Mouse (Mus musculus): Measurements from ENCODE around the gene Cog7. TPM values are rescaled to one million over a fixed set of nuclear protein-coding genes. Genes with fewer than 3 reads are reported as not detected.

Gene Cog7
- total RNA-seq, 2 experiments from 2014 or later: 17.2 to 17.5 TPM

DNA sequence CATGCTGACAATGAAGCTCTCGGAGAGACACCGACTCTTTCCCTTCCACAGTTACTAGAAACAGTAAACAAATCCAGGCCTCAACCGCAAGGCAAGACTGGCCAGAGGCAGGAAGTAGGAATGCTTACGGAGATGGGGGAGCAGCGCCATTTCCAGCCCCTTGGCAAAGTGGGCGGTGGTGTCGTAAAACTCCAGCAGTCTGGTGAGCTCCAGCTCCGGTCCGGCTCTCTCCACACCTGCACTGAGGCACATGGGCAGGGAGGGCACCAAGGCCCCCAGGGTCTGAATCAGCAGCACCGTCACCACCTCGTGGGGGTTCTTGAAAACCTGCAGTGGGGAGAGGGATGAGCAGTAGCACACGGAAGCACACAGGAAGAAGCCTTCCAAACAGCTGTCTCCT, 25.7 kb downstream of the Cog7 start:
- DNase-seq: no peak
- intact Hi-C loops (cut with DNase I): no loop called here

DNA sequence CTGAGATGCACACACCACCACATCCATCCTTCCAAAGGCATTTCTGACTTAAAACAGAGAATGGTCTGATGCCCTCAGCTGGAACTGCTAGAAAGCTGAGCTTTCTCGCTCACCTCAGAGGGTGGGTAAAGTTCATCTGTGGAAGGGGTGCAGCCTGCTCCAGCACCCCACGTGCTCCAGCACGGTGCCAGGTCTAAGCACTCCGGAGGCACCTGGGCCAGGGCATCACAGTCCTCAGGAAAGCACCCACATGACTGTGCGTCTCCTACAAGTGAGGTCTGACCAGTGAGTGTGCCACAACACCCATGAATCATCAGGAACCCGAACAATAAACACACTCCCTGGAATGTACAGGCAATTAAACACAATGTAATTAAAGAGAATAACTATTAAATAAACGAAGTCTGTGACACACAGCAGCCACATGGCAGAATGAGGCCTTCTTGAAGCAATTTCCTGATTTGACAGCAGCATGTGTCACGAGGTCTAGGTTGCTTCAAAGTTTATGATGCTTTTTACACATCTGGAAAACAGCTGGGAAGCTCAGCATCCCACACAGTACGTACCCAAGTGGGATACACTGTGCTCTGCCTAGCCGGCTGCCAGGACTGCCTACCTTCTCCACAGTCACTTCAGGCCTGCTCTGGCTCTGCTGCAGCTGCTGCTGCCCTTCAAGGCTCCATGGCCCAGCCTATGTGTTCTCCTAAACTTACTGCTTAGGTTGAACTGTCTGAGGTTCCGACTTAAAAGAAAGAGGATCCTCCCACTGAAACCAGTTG, 26.4 kb downstream of the Cog7 start:
- intact Hi-C loops (cut with DNase I): no loop called here
- DNase-seq: no peak

DNA sequence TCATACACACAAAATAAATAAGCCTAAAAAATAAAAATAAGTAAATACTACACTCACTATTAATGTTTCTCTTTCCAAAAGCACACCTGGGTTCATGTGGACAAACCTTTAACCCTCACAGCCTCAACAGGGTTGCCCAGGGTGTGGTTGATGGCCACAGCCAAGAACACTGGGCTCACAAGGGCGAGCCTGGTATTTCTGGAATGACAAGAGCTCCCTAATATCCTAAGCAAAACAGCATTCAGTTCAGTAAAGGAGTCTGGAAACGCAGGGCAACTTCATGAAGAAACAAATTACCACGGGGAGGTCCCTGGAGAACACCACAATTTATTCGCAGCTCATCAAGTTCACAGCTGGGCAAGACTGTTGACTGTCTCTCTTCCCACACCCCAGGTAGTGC, 34.0 kb downstream of the Cog7 start:
- intact Hi-C loops (cut with DNase I): no loop called here
- no peak for DNase-seq

DNA sequence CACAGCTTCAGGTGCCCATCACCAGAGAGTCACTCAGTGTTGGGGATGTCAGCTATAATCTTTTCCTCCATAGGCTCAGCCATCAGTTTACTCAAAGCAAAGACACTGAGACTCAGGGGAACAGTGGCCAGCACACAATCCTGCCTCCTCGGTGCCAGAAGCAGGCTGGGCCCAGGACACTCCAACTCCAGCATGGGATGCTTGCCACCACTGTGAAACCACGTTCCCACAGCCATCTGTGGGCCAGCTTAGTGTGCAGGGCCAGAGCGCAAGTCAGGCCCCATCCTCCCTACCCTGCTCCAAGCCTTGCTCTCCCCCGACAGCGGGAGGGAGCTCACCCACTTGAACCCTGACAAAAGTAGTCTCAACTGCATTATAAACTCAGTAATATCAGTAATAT, 35.3 kb downstream of the Cog7 start:
- intact Hi-C loops (cut with DNase I): no loop called here
- no peak for DNase-seq

DNA sequence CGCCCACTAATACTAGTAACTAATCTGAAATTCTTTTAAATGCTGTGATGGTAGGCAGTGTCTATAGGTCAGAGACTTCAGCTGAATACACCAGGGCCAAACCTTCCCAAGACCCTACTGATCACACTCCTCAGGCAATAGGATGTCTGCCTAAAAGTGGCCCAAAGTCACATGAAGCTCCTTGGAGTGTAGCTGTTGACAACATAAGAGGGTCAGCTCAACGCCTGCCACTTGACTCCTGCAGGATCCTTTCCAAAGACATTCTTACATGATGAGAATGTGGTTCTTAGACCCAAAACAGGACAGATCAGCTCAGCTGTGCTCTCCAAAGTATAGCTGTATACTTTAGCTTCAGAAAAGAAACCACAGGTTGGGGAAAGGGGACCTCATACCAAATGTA, 39.1 kb downstream of the Cog7 start:
- intact Hi-C loops (cut with DNase I): no loop called here
- DNase-seq: no peak

DNA sequence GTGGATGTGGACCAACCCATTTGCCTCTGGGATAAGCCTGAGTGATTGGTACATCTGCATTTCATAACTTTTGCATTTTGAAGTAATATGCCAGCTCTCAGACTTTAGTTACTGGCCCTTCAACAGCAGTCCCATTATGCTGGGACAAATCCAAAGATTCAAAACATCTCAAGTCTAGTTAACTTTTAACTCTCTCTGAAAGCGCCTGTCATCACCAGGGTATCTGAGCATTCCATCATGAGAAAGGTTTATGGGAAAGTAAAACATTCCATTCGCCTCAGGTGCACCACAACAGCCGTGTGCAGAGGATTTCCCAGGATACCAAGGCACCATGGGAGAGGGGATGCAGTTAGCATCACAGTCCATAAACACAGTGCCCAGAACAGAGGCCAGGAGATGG, 39.9 kb downstream of the Cog7 start:
- intact Hi-C loops (cut with DNase I): no loop called here
- DNase-seq: no peak

DNA sequence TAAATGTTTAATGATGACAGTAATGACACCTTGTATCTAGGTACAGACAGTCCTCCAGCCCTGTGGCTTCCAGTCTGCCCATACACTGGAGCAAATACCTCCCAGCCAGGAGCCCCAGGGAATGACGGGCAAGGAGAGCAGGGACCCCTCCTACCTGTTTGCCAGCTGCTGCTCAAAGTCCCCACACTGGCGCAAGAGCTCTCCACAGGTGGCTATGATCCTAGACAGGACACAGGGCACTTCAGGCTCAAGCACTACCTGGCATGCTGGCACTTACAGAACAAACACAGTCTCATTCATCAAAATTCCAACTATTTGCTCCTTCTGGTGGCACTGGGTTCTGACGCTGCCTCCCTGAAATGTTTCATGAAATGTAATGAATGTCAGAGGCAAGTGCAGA, 40.5 kb downstream of the Cog7 start:
- intact Hi-C loops (cut with DNase I): no loop called here
- DNase-seq: no peak

DNA sequence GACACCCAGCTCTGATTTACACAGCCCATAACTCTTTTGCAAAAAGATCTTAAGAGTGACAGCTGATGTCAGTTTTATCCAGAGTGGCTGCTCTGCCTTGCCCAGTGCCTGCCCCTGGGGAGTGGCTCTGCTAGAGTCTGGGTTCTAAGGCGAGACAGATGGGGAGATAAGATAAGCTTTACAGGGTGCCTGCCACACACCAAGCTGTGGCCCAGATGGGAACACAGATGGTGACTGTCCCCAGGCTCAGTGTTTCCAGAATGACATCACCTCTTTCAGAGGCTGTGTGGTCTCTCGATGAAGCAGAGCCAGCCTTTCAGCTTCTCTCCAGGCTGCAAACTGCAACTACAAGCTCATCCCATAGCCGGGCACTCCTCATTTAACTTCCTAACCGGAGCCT, 41.8 kb downstream of the Cog7 start:
- intact Hi-C loops (cut with DNase I): no loop called here

DNA sequence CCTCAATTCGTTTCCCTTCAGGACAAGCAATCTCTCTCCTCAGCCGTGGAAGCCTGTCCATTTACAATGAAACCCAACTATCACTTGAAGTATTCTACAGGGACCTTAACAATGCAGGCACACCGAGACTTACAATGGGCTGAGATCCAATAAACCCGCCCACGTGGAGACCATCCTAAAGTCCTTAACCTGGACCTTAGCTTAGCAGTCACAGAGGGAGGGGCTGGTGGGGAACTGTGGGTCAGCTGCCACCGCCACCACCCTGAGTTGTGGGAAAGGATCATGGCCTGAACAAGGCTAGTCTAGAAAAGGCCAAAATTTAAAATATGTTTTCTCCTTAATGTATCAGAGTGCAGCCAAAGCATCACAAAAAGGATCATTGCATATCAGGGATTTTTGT, 42.3 kb downstream of the Cog7 start:
- DNase-seq: no peak
- intact Hi-C loops (cut with DNase I): no loop called here

More for the DNA sequence above, 41.8 kb downstream of the Cog7 start:
- no peak for DNase-seq

DNA sequence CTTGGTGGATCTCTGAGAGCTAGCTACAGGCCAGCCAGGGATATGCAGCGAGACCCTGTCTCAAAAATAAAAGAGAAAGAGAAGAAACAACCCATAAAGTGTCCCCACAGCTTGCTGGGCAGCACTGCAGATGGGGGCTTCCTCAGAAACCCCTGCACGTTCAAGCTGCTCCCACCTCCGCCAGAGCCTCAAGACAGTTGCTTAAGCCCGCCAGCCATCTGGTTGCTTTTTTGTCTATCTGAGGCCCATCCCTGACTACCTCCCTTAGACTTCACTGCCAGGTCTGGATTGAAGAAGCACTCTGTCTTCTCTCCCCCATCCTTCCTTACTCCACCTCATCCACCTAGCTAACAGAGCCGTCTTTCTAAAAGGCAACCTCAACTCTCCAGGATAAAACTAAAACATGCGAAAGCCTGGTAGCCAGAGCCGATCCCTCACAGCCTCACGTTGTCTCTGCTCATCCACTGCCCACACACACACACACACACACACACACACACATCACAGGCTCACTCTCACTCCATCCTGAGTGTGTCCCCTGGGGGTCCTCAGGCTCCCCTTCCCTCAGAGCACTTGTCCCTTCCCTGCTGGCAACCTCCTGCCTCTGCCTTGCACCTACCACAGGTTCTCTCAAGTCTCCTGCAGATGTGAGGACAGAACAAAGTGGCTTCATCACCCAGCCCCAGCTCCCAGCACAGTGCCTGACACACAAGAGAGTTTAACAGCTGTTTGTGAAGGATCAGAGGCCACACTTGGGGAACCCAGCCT, 43.2 kb downstream of the Cog7 start:
- intact Hi-C loops (cut with DNase I): no loop called here
- DNase-seq: no peak

DNA sequence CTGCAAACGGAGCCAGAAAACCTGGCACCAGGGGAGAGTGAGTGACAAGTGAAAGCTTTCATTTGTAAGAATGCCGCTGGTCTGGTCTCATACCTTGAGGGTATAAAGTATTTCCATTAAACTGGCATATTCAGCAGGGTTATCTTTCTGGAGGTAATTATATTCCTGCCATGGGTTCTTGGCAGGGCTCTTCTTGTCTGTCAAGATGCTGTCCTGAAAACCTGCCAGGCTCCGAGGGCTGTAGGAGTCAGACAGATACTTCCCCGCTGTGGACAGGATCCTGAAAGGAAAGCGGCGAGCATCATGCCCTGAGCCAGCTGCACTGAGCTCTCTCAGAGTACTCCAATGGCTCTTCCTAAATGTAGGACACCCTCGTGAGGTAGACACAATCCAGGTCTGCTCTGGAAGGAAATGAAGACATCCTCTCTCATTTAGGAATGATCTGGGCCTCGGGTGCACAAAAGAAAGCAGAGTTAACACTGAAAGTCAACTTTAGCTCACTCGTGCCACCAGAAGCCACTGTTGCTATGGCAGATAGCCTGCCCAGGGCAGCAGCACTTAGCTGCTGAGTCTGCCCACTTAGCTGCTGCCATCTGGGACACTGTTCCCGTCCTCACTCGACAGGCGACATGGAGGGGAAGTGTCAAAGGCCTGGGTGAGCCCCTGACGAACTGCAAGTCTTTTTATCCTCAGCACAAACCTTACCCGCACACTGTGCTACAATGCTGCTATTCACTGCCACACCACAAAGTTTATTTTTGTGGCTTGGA, 44.5 kb downstream of the Cog7 start:
- intact Hi-C loops (cut with DNase I): no loop called here
- no peak for DNase-seq

DNA sequence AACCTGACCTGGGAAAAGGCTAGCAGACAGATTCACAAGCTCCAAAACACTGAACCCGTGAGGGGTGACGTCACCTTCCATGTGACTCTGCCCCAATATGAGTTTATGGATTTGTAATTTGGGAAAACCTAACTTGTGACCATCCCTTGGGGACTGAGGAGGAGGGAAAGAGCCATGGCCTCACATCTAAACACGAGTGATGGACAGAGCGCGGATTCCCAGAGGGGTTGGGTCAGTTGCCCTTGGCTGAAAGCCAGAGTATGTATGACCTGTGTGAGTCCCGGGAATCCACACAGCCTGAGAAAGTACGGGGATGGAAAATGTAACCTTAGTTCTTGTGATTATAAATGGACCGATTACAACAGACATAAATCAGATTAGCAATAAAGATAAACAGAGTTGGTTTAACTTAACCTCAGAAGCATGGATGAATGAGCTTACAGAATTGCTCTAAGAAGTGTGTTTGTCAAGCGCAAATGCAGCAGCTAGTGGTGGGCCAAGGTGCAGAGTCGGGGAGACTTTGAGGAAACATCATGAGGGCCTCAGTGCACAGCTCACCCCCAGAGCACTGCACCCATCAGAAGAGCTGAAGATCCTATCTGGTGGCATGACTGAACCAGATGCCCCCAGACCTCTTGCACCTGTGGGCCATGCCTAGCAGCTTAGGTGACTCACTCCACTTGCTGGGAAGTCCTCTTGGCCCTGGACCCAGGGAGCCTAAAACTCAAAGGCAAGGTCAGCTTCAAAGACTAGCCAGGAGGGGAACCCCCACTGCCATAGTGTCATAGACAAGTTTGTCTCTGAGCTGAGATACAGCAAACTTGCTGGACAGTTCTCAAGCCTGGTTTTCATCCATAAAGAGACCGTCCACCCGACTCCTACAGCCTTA, 45.4 kb downstream of the Cog7 start:
- peak; percentile 23 to 34 for DNase-seq
- intact Hi-C loops (cut with DNase I): no loop called here

DNA sequence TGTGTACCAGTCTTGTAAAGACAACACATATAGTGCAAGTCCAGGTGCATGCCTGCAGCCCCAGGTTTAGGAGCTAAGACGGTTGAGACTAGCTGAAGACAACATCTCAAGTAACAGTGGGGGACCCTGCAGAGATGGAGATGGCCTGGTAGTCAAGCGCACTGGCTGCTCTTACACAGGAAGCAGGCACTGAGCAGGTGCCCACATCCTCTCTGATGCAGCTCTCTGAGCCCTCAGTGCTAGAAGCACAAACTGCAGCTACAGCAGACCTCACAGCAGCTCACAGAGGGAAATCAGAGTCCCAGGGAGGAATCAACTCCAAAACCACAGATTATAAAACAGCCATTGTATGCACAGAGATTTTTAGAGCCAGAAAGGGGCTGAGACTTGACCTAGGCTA, 47.2 kb downstream of the Cog7 start:
- no peak for DNase-seq
- intact Hi-C loops (cut with DNase I): no loop called here

DNA sequence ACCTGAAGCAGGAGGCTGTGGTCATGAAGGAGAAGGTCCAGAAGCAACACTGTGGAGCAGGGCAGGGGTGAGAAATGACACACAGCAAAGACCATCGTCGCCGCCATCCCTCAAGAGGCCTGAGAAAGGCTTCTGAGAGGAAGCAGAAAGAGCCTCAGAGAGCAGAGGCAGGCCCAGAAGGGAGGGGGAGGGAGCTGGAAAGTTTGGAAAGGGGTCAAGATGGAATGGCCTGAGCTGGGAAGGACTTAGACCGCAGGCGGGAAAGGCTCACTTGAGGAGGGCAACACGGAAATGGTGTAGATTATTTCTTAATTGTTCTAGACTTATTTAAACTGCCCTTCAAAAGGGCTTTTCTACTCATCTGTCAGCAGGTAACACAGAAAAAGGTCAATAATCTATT, 47.8 kb downstream of the Cog7 start:
- DNase-seq: peak; percentile 11 to 14
- intact Hi-C loops (cut with DNase I): no loop called here

DNA sequence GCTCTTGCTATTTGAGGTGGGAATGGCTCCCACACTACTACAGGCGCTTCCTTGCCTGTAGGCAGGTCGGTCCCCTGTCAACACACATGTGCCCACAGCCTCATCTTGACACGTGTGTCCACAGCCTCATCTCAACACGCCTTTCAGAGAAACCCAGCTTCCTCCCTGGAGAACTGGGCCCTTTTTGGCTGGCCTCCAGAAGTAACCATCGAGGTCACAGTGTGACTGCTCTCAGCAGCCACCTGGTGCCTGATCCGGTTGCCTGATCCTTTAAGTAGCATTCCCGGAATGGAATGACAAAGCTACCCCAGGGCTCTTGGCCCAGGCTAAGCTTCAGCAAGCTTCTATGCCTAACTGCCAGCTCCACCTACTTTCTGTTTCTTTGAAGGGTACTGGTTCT, 50.3 kb downstream of the Cog7 start:
- no peak for DNase-seq
- intact Hi-C loops (cut with DNase I): no loop called here

DNA sequence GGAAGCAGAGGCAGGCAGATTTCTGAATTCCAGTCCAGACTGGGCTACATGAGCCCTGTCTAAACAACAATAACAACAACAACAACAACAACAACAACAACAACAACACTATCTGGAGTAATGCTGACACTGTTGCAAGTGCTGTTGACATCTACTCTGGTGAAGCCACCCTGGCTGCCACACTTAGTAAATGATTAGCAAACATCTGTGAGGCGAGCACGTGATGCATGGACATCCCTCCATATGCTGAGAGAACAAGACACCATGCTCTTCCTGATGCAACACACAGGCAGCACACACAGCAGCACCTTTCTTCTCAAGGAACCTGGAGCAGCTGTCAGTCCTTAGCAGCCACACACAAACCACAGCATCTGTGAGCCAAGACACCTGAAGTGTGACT, 53.6 kb downstream of the Cog7 start:
- no peak for DNase-seq
- intact Hi-C loops (cut with DNase I): no loop called here

DNA sequence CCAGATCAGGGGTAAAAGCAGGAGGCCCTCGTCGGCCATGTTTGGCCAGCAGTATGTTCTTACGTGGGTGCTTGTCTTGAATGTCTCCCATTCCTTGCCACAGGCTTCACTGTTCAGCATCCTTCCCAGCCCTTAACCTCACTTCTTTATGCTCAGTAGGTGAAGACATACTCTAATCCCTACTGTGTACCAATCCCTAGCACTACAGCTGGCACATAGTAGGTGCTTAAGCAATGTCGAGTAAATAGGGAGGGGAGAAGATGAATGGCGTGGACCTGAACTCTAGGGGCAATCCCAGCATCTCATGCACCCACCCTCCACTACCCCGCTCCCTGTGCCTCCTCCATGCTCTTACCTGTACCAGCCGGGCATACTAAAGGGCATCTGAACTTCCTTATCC, 57.1 kb downstream of the Cog7 start:
- intact Hi-C loops (cut with DNase I): no loop called here
- no peak for DNase-seq

DNA sequence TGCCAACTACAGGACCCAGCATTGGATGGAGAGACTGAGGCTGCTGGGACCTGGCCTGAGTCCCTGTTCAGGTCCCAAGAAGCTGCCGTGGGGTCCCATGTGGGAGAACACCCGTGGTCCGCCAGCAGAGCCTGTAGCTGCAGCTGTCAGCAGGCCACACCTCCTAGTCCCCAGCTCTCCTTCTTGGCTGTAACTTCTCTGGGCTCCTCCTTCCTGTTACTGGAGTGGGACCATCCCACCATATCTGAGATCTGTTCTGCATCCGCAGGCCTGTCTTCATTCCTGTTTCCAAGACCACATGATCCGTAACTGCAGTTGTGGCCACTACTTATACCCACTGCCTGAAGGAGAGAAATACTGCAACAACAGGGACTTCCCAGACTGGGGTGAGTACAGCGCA, 67.6 kb downstream of the Cog7 start:
- intact Hi-C loops (cut with DNase I): no loop called here
- DNase-seq: no peak

DNA sequence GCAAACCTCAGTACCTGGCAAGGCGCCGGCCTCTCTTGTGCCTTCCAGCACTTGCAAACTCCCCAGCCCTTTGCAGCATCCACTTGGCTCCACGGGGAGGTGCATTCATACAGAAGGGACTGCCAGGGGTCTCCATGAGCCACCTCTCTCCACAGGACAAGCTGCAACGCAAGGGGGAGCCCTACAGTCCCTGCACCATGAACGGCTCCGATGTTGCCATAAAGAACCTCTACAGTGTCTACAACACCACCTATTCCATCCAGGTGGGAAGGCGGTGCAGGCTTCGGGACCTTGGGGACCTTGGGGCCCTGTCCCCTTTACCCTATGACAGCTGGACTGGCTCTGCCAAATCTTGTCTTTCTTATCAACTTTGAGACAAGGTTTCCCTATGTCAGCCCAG, 69.3 kb downstream of the Cog7 start:
- intact Hi-C loops (cut with DNase I): no loop called here
- no peak for DNase-seq

DNA sequence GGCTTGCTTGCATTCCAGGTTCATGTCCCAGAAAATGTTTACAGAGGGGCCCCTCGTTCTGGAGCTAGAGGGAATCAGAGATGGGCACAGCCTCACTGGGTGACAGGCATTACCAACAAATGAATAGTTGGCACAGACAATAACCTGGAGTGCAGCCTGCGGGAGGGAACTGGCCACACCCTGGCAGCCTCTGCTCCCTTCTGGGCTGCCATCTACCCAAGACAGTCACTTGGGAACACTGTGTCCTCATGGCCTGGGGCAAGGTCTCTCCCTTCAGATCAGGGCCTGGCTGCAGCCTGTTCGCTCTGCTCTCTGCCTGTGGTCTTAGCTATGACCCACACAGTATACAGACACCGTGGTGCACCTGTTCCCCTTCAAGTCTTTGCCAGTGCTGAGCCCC, 74.6 kb downstream of the Cog7 start:
- intact Hi-C loops (cut with DNase I): no loop called here
- no peak for DNase-seq

Data from heart, postnatal 36 days (tissue).